Mouse (Mus musculus): Measurements from ENCODE around the gene Sgsm2. TPM values are rescaled to one million over a fixed set of nuclear protein-coding genes. Genes with fewer than 3 reads are reported as not detected.
"Not testable (repeated sequence)": the region's sequence is repeated elsewhere in the genome, so short reads cannot be mapped to it uniquely, and the experiment has no call there.

Sgsm2 gene
- total RNA-seq, 2 experiments from 2014 or later = 85.2 to 93.8 TPM

DNA sequence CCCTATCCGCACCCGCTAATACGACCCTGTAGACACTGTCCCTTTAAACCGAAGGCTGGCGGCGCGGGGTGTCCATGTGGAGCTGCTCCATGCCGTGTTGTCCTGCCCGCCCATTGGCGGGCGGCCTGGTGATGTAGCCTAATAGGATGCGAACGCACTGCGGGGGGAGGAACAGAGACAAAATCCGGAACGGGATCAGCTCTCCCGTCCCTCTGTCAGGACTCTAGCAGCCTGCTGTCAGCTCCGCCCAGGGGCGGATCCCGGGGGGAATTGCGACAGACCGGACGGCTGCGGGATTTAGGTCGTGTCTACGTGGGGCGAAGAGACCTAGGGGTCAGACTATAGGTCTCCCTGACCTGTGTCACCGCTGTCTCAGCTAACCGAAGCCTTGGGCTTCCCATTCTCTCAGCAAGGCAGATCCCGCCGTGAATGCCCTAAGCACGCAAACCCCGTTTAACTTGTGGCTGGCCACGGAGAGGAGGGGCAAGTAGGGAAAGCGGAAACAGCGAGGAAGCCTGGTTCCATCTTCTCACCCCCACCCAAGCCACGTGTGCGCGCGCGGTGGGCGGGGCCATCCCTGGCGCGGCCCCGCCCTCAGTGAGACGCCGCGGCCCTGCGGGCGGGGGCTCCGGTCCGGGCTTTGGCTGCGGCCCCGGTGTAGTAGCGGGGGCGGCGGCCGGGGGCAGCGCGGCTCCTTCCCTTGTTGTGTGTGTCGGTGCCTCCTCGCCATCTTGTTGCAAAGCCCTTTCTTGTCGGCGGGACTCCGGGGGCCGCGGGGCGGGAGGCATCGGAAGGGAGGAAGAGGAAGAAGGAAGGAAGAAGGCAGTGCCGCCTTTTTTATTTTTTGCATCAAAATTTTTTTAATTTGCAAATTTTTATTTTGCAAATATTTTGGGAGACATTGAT, 66.4 kb downstream of the Sgsm2 start, which contains the start of gene Mnt:
TSS of gene Mnt (plus strand) at position 665 of the 906 bp plus-strand sequence.
- peak; percentile 98 to 99 for DNase-seq (ENCODE audit: low spot score in 2 of 2)

DNA sequence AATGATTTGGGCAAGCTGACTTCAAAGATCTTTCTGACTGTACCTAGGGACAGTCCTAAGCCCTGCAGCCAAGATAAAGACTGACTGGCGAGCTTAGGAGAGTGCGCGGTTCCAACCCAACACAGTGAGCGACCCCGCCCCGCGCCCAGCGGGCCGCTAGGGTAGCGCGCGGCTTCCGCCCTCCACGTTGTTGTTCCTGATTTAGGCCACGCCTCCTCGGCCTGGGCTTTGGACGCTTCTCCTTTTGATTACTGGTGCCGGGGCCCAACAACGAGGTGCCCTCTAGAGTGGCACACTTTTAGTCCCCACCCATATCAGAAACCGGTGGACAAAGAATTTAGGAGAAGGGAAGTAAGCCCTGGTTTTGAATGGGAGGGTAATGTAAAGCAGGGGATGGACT, 67.0 kb downstream of the Sgsm2 start:
- peak; percentile 44 to 47 for DNase-seq (ENCODE audit: low spot score in 2 of 2)

GRCm38 (mm10) chr11:74828965-74829550, 67.8 kb downstream of the Sgsm2 start:
- no peak for DNase-seq (ENCODE audit: low spot score in 2 of 2)

GRCm38 (mm10) chr11:74828404-74828931, 68.4 kb downstream of the Sgsm2 start:
- no peak for DNase-seq (ENCODE audit: low spot score in 2 of 2)

GRCm38 (mm10) chr11:74827791-74828403, 69.0 kb downstream of the Sgsm2 start:
- no peak for DNase-seq (ENCODE audit: low spot score in 2 of 2)

- DNase-seq (ENCODE audit: low spot score in 2 of 2) = no peak
These were observed 70.2 kb downstream of the Sgsm2 start for GRCm38 (mm10) chr11:74826702-74827101.

DNA sequence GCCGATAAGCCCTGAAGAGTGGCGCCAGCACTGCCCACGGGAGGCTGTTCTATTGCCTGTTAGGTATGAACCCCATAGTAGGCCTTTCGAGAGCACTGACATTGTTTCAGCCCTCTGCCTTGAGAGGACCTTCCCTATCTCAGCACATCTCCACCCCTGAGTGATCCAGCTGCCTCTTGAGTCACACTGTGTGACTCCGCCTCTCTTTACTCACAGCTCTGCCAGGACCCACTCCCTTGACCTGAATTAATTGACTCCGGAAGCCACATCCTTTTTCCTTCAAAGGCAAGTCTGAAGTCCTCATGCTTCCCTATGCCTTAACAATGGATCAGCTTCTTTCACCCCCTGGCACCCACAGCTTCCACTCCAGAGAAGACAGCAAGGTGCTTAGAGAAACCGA, 70.7 kb downstream of the Sgsm2 start:
- no peak for DNase-seq (ENCODE audit: low spot score in 2 of 2)

- DNase-seq (ENCODE audit: low spot score in 2 of 2) = no peak
These were observed 74.0 kb downstream of the Sgsm2 start for GRCm38 (mm10) chr11:74822746-74823440.

- DNase-seq (ENCODE audit: low spot score in 2 of 2) = peak in 1 of 2 experiments; percentile 54
These were observed 75.4 kb downstream of the Sgsm2 start for GRCm38 (mm10) chr11:74821463-74821862.

- no peak for DNase-seq (ENCODE audit: low spot score in 2 of 2)
These were observed 75.9 kb downstream of the Sgsm2 start for GRCm38 (mm10) chr11:74820921-74821320.

GRCm38 (mm10) chr11:74815795-74816194, 81.1 kb downstream of the Sgsm2 start:
- DNase-seq (ENCODE audit: low spot score in 2 of 2) = no peak

GRCm38 (mm10) chr11:74811538-74811937, 85.3 kb downstream of the Sgsm2 start:
- no peak for DNase-seq (ENCODE audit: low spot score in 2 of 2)

- not testable (repeated sequence) for DNase-seq (ENCODE audit: low spot score in 2 of 2)
These were observed 85.8 kb downstream of the Sgsm2 start for GRCm38 (mm10) chr11:74811027-74811426.

DNA sequence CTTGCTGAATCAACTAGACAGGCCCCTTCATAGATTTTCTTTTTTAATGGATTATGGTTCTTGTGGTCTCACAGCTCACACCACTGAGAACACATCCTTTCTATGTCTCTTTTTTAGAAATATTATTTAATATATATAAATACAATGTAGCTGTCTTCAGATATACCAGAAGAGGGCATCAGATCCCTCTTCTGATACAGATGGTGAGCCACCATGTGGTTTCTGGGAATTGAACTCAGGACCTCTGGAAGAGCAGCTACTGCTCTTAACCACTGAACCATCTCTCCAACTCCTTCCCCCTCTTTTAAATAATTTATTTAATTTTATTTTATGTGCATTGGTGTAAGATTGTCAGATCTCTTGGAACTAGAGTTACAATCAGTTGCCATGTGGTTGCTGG, 86.7 kb downstream of the Sgsm2 start:
- DNase-seq (ENCODE audit: low spot score in 2 of 2) = no peak

- DNase-seq (ENCODE audit: low spot score in 2 of 2) = no peak
These were observed 88.5 kb downstream of the Sgsm2 start for GRCm38 (mm10) chr11:74808251-74808853.

GRCm38 (mm10) chr11:74807246-74807882, 89.5 kb downstream of the Sgsm2 start:
- DNase-seq (ENCODE audit: low spot score in 2 of 2) = no peak

GRCm38 (mm10) chr11:74804081-74804627, 92.7 kb downstream of the Sgsm2 start:
- DNase-seq (ENCODE audit: low spot score in 2 of 2) = no peak

DNA sequence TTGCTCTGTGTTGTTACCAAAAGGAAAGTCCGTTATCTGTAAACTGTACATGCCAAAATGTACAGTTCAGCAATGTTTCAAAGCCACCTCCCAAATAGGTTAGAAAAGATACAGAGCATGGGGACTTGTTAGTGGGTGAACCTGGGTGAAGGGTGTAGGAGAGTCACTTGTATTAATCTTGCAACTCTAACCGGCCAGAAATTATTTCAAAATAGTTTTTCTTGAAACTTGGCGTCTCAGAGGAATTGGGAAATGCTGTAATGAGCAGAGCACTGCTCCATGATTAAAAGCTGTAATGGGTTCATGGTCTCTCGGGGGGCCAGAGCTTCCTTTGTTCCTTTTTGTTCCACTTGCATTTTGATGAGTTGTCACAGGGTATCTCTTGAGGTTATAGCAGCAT, 96.2 kb downstream of the Sgsm2 start:
- no peak for DNase-seq (ENCODE audit: low spot score in 2 of 2)
